Mouse (Mus musculus) neural tube, embryonic 15.5 days (tissue): ENCODE measurements around the gene Ythdf2. TPM values are rescaled to one million over a fixed set of nuclear protein-coding genes. Genes with fewer than 3 reads are reported as not detected.

Experiments
- ATAC-seq: fragments of 200-750 bp; cut with Nextera tagmentation; 2 replicates; pipeline ENCODE4 v1.8.0; 2017; ENCODE audit warnings: mild to moderate bottlenecking, moderate TSS enrichment, moderate library complexity; ENCODE audit not compliant: low FRiP score
- H3K27ac ChIP-seq: fragments of 300-500 bp; sonication (generic); replicated peaks from 2 replicates; pipeline ENCODE4 v1.5.1; 2015; ENCODE audit warnings: mild to moderate bottlenecking, inconsistent platforms
- H3K27me3 ChIP-seq: fragments of 300-500 bp; sonication (generic); replicated peaks from 2 replicates; pipeline ENCODE4 v1.6.1; 2015; ENCODE audit warnings: inconsistent platforms
- H3K36me3 ChIP-seq: fragments of 300-500 bp; sonication (generic); 2 replicates; pipeline ENCODE4 v1.6.1; 2015; ENCODE audit warnings: inconsistent platforms
- H3K4me1 ChIP-seq: fragments of 300-500 bp; sonication (generic); 2 replicates; pipeline ENCODE4 v1.6.1; 2015; ENCODE audit warnings: inconsistent platforms
- H3K4me2 ChIP-seq: fragments of 300-500 bp; sonication (generic); 2 replicates; pipeline ENCODE4 v1.6.1; 2015; ENCODE audit warnings: inconsistent platforms, mild to moderate bottlenecking, moderate library complexity
- H3K4me3 ChIP-seq: fragments of 300-500 bp; sonication (generic); replicated peaks from 2 replicates; pipeline ENCODE4 v1.5.1; 2015; ENCODE audit warnings: mild to moderate bottlenecking, inconsistent platforms
- H3K9ac ChIP-seq: fragments of 300-500 bp; sonication (generic); replicated peaks from 2 replicates; pipeline ENCODE4 v1.6.1; 2015; ENCODE audit warnings: mild to moderate bottlenecking, inconsistent platforms
- H3K9me3 ChIP-seq: fragments of 300-500 bp; sonication (generic); replicated peaks from 2 replicates; pipeline ENCODE4 v1.6.1; 2016; ENCODE audit warnings: inconsistent platforms
- whole genome bisulfite sequencing: fragments of 180-500 bp; shearing (Covaris S2); methylation state at CpG from one replicate; pipeline ENCODE4 v1.1.7; 2015; ENCODE audit warnings: mixed read lengths; 5-methylcytosine and 5-hydroxymethylcytosine counted together
- polyA plus RNA-seq: library from polyadenylated mRNA; unstranded; fragments of >200 nt; fragmentation: Nextera tagmentation; extraction: Ambion mirVana; gene quantifications from 2 replicates; pipeline ENCODE4 v1.2.1, GENCODE M21; 2015

The Ythdf2 gene
- polyA plus RNA-seq, 1 experiment from 2014 or later, result 97.4 TPM

GRCm38 (mm10) chr4:132169761-132170160, 42.3 kb downstream of the Ythdf2 start:
- H3K36me3 ChIP-seq, result no peaks in the 10 kb centered on the region
- no peak overlapping the region for H3K27ac ChIP-seq
- H3K4me3 ChIP-seq, result no peak overlapping the region
- 86% methylated on average over 5 of the region's 5 CpGs for WGBS
- no peaks in the 10 kb centered on the region for H3K9me3 ChIP-seq
- ATAC-seq, result no peak
- peaks cover 21% of the 10 kb centered on the region for H3K4me1 ChIP-seq
- H3K9ac ChIP-seq, result no peak overlapping the region
- H3K4me2 ChIP-seq, result no peak overlapping the region
- no peaks in the 10 kb centered on the region for H3K27me3 ChIP-seq

DNA sequence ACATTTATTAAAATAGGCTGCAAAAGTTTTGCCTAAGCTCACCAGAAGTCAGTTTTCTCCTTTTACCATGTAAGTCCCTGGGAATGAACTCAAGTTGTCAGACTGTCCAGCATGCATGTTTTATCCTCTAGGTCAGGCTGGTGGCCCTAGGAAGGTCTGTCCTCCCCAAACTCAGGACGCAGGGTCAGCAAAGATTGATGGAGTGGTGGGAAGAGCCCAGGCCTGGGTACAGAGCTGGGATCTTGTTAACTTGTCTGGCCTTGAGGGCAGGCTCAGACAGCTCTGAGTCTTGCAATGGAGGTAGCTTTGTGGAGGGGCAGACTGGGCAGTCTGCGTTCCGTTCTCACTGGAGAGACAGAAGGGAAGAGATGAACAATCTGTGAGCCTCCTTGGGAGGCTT, 42.8 kb downstream of the Ythdf2 start:
- no peak for ATAC-seq
- Histone ChIP-seq H3K4me1 (peaks cover 21% of the 10 kb centered on the region), H3K36me3 (no peaks in the 10 kb centered on the region), H3K9me3 (no peaks in the 10 kb centered on the region), H3K4me3 (no peak overlapping the region), H3K27ac (no peak overlapping the region), H3K4me2 (no peak overlapping the region), H3K27me3 (no peaks in the 10 kb centered on the region), H3K9ac (no peak overlapping the region)
- WGBS, result 95% methylated on average over 3 of the region's 3 CpGs

- no peak overlapping the region for H3K4me2 ChIP-seq
- no peak overlapping the region for H3K27ac ChIP-seq
- 73% methylated on average over 3 of the region's 3 CpGs for WGBS
- peaks cover 21% of the 10 kb centered on the region for H3K4me1 ChIP-seq
- H3K27me3 ChIP-seq, result no peaks in the 10 kb centered on the region
- H3K36me3 ChIP-seq, result no peaks in the 10 kb centered on the region
- H3K4me3 ChIP-seq, result no peak overlapping the region
- H3K9me3 ChIP-seq, result no peaks in the 10 kb centered on the region
- no peak overlapping the region for H3K9ac ChIP-seq
- ATAC-seq, result no peak
Measured at GRCm38 (mm10) chr4:132167436-132167835, 44.7 kb downstream of the Ythdf2 start.

GRCm38 (mm10) chr4:132166350-132167290, 45.5 kb downstream of the Ythdf2 start:
- 37% methylated on average over 16 of the region's 16 CpGs for WGBS
- Histone ChIP-seq H3K4me1 (peaks cover 21% of the 10 kb centered on the region), H3K9ac (no peak overlapping the region), H3K9me3 (no peaks in the 10 kb centered on the region), H3K27ac (no peak overlapping the region), H3K36me3 (no peaks in the 10 kb centered on the region), H3K27me3 (no peaks in the 10 kb centered on the region), H3K4me2 (no peak overlapping the region), H3K4me3 (no peak overlapping the region)
- no peak for ATAC-seq

DNA sequence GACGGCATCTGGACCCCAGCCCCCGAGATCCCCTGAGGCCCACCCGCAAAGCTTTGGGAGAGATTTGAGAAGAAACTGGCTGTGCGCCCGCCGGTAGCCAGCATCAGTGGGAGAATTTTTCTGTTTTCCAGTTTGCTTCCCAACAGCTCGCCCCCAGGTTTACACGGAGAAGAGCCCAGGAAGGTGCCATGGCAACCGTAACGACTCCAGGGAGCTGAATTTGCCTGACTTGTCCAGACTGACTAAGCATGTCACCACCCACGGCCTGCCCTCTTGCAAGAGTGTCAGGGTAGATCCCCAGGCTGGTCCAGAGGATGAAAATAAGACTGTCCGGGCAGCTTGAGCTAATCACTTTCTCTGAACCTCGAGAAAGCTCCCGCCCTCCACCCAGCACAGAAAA, 46.4 kb downstream of the Ythdf2 start:
- 38% methylated on average over 14 of the region's 14 CpGs for WGBS
- no peak overlapping the region for H3K4me3 ChIP-seq
- H3K9ac ChIP-seq, result no peak overlapping the region
- no peaks in the 10 kb centered on the region for H3K27me3 ChIP-seq
- ATAC-seq, result no peak
- H3K36me3 ChIP-seq, result no peaks in the 10 kb centered on the region
- no peak overlapping the region for H3K4me2 ChIP-seq
- H3K4me1 ChIP-seq, result peaks cover 18% of the 10 kb centered on the region
- H3K9me3 ChIP-seq, result no peaks in the 10 kb centered on the region
- no peak overlapping the region for H3K27ac ChIP-seq

- WGBS, result 65% methylated on average over 12 of the region's 12 CpGs
Measured at GRCm38 (mm10) chr4:132156941-132157622, 55.0 kb downstream of the Ythdf2 start.

DNA sequence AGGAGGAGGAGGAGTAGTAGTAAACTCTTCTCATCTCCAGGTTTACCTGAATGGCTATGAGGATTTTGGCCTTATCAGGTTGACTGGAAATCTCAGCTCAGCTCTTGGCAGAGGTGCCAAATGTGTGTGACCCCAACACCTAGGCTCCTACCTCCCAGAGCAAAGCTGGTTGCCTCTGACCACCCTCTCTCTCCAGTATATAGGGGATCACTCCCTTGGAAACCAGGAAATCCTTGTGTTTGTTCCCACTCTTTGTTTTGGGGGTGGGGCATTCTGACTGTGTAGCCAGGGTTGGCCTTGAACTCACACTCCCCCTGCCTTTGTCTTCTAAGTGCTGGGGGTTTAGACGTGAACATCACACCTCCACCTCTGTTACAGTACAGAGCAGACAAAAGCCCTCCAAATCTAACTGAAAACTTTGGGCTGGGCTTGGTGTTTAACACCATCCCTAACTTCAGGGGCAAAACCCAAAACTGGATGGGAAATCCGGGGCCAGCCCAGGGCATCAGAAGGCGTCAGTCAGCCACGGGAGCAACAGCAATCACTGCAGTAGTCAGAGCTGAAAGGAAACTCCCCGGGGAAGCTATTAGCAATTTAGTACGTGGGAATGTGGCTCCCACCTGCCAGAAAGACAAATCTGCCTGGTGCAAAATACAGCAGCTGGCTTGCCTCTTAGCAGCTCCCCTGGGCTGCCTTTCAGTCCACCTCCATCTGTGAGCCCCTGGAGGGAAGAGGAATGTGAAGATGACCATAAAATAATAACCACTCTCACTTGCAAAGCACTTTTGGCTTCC, 57.0 kb downstream of the Ythdf2 start:
- Histone ChIP-seq H3K4me1 (peaks cover 7% of the 10 kb centered on the region), H3K27me3 (no peaks in the 10 kb centered on the region), H3K4me2 (no peak overlapping the region), H3K9me3 (no peaks in the 10 kb centered on the region), H3K4me3 (no peak overlapping the region), H3K27ac (no peak overlapping the region), H3K36me3 (no peaks in the 10 kb centered on the region), H3K9ac (no peak overlapping the region)
- 2% methylated on average over 6 of the region's 6 CpGs for WGBS
- no peak for ATAC-seq

More at GRCm38 (mm10) chr4:132156941-132157622, 55.0 kb downstream of the Ythdf2 start:
- Histone ChIP-seq H3K36me3 (no peaks in the 10 kb centered on the region), H3K9ac (no peak overlapping the region), H3K4me3 (no peak overlapping the region), H3K4me2 (no peak overlapping the region), H3K4me1 (peaks cover 7% of the 10 kb centered on the region), H3K27me3 (no peaks in the 10 kb centered on the region), H3K9me3 (no peaks in the 10 kb centered on the region), H3K27ac (no peak overlapping the region)
- ATAC-seq, result no peak

GRCm38 (mm10) chr4:132151673-132152072, 60.4 kb downstream of the Ythdf2 start:
- Histone ChIP-seq H3K4me3 (no peak overlapping the region), H3K4me1 (peaks cover 7% of the 10 kb centered on the region), H3K27ac (no peak overlapping the region), H3K27me3 (peaks cover 5% of the 10 kb centered on the region; the same call in 1 of the 2 replicates), H3K36me3 (no peaks in the 10 kb centered on the region), H3K9ac (no peak overlapping the region), H3K4me2 (no peak overlapping the region), H3K9me3 (no peaks in the 10 kb centered on the region)
- ATAC-seq, result no peak
- 53% methylated on average over 1 of the region's 1 CpGs for WGBS

GRCm38 (mm10) chr4:132146201-132146600, 65.9 kb downstream of the Ythdf2 start:
- H3K36me3 ChIP-seq, result no peaks in the 10 kb centered on the region
- no peak overlapping the region for H3K4me3 ChIP-seq
- WGBS, result 74% methylated on average over 5 of the region's 5 CpGs
- H3K4me2 ChIP-seq, result no peak overlapping the region
- H3K27ac ChIP-seq, result no peak overlapping the region
- no peak for ATAC-seq
- H3K9me3 ChIP-seq, result no peaks in the 10 kb centered on the region
- H3K27me3 ChIP-seq, result peaks cover 59% of the 10 kb centered on the region
- H3K9ac ChIP-seq, result no peak overlapping the region
- peaks cover 11% of the 10 kb centered on the region for H3K4me1 ChIP-seq

DNA sequence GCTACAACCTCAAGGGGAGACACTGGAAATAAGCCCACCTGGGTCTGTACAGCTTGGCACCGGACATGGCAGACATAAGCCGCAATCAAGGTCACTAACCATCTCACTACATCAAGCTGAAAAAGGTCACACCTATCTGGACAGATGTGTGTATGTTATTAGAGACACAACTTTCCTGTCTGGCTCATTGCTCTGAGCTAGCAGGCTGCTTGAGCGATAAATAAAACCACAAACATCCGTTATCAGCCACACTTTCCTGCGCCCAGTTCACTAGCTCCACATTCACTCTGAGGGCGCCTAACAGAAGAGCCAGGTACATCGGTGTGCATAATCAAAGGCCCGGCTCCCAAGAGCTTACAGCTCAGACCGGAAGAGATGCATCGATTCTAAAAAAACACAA, 67.0 kb downstream of the Ythdf2 start:
- no peak overlapping the region for H3K27ac ChIP-seq
- no peak for ATAC-seq
- no peaks in the 10 kb centered on the region for H3K9me3 ChIP-seq
- peaks cover 63% of the 10 kb centered on the region for H3K27me3 ChIP-seq
- peak overlapping the region; percentile 65 for H3K4me2 ChIP-seq
- H3K4me1 ChIP-seq, result peaks cover 11% of the 10 kb centered on the region
- no peak overlapping the region for H3K9ac ChIP-seq
- H3K36me3 ChIP-seq, result no peaks in the 10 kb centered on the region
- WGBS, result 37% methylated on average over 10 of the region's 10 CpGs
- no peak overlapping the region for H3K4me3 ChIP-seq

DNA sequence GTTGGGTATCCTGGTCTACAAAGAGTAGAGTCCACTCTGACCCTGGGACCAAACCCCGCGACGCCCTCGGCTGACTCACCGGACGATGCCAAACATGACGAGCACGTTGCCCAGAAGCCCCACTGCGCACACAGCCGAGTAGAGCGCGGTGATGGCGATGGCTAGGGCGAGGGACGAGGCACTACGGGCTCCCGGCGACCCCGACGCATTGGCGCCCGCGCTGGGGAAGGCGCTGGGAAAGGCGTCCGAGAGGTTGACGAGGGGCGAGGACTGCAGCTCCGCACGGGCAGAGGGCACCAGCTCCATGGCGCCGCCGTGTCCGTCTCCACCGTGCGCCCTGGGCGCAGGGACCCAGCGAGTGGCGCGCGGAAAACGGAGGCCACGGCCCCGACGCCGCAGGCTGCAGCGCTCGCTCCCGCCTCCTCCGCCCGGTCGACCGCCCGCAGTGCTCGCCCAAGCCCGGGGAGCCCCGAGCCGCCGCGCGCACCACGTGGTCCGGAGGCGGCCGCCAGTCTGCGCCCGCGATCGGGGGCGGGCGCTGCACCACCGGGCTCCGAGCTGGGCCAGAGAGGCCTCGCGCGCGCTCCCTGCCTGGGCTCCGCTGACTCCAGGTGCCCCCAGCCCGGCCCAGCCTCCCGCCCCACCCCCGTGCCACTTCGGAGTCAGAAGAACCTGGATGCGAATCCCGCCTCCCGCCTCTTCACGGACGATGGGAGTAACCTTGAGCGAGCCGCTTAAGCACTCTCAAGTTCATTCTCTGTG, 67.8 kb downstream of the Ythdf2 start, which contains the start of gene Oprd1:
TSS of gene Oprd1 (minus strand) at position 407 of the 762 bp plus-strand sequence.
- Histone ChIP-seq H3K9ac (peak within 1 kb of the TSS; percentile 37), H3K9me3 (no peaks in the 10 kb centered on the region), H3K36me3 (no peaks in the 10 kb centered on the region), H3K4me1 (peaks cover 11% of the 10 kb centered on the region), H3K4me3 (peak within 1 kb of the TSS; percentile 41), H3K27ac (no peak within 1 kb of the TSS), H3K27me3 (peaks cover 63% of the 10 kb centered on the region), H3K4me2 (peak within 1 kb of the TSS; percentile 65)
- ATAC-seq, result peak; percentile 70; the same call in 1 of the 2 replicates
- WGBS, result under 1% methylated on average over 81 of the region's 89 CpGs
